ENCODE assay signal across 30 mouse cellular contexts in the genomic region with DNA sequence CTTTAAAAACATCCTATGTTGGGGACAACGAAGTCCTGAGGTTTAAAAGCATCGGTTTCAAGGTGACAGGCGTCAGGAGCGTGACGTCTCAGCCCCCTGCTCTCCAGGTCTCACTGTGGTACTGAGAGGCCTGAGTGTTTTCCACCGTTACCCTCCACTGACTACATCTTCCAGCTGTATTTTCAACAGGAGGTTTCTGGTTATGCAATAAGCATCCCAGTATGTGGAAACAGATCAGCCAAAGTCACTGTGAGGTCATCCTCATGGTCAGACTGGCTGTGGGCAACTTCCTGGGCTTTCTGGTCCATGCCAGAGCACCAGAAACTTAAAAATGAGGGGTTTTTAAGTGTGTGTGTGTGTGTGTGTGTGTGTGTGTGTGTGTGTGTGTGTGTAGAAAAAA. TPM values are rescaled to one million over a fixed set of nuclear protein-coding genes. Genes with fewer than 3 reads are reported as not detected.
"Had no signal": no experiment of that assay in that cellular context is flagged by ENCODE, and none has a peak within 500 bp of the region (broad histone marks: within the 10 kb centered on the region; RNA-seq: fewer than 3 reads in every experiment).

No protein-coding gene starts in this region.

- H3K27me3 ChIP-seq: heart, embryonic 12.5 days; hindbrain, embryonic 12.5 days; kidney, embryonic 15.5 days; limb, embryonic 12.5 days; liver, embryonic 13.5 days; liver, embryonic 15.5 days had no signal

- ATAC-seq: hindbrain, postnatal 0 days; intestine, embryonic 16.5 days; liver, postnatal 0 days had no signal

- DNase-seq: gastrocnemius, postnatal 14 days; gastrocnemius, postnatal 36 days; heart, adult 2 months; heart, postnatal 10 days; heart, postnatal 4 days; kidney, adult 11 months; kidney, adult 2 months; kidney, adult 9 months; kidney, postnatal 14 days; kidney, postnatal 36 days; layer of hippocampus, adult 9-11 months; layer of hippocampus, postnatal 36 days; liver; liver, embryonic 13.5 days; liver, postnatal 0 days had no signal

RNA-seq across cellular contexts. Expression of a gene that starts 43.2 kb away (rescaled TPM):
- total RNA-seq: gastrocnemius, postnatal 36 days; heart, adult 2 months; heart, postnatal 10 days; heart, postnatal 25 days; layer of hippocampus, adult 18-20 months; layer of hippocampus, adult 8-10 months; left cerebral cortex, adult 18-20 months; left cerebral cortex, postnatal 14 days; left cerebral cortex, postnatal 36 days had no signal
- polyA plus RNA-seq: heart, embryonic 12.5 days; large intestine, adult 2 months; limb, embryonic 10.5 days; limb, embryonic 12.5 days; liver, embryonic 13.5 days; liver, embryonic 15.5 days had no signal
